Mouse (Mus musculus) spleen, embryonic (tissue): ENCODE data around the gene Prx.

ENCODE experiments used
- CTCF ChIA-PET: fragments of 350-600 bp; sonication (Branson Sonifier 250); formaldehyde crosslinking; loops from one replicate; lab custom pipeline; 2022; lab: Charles Lee

Prx gene

DNA sequence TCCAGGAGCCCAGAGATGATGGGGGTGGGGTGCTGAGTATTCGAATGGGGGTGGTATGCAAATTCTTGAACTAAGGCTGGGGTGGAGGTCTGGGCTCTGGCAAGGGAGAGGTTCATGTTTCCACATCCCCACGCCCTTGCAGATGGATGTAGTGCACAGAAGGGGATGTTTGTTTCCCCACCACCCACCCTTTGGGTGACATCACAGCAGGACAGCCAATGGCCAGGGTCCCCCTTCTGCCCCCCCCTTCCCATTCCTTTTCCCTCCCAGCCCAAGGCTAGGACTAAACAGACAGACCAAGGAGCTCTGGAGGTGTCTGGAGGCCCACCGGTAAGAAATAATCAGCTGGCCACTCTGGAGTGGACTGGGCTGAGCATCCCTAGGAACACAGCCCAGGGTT, at the start of gene Prx:
Gene Prx, plus strand, starts transcription at position 289 of the 400 bp plus-strand sequence.
- CTCF ChIA-PET, result no interaction called here

DNA sequence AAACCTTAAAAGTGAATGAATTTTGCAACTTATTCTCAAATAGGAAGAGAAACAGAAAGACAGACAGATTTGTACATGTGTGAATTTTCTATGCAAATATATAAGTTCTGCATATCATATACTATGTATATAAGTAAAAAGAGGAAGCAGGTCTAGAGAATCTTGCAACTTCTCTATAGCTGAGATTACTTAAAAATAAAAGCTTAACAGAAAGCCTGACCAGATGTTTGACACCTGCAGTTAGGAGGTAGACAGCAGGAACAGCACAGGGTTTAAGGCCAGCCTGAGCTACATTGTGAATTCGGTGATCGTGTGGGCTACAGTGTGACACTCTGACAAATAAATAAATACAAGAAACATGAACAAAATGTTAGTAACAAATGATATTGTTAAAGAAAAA, 47.8 kb upstream of the Prx start:
- CTCF ChIA-PET, result no interaction called here

DNA sequence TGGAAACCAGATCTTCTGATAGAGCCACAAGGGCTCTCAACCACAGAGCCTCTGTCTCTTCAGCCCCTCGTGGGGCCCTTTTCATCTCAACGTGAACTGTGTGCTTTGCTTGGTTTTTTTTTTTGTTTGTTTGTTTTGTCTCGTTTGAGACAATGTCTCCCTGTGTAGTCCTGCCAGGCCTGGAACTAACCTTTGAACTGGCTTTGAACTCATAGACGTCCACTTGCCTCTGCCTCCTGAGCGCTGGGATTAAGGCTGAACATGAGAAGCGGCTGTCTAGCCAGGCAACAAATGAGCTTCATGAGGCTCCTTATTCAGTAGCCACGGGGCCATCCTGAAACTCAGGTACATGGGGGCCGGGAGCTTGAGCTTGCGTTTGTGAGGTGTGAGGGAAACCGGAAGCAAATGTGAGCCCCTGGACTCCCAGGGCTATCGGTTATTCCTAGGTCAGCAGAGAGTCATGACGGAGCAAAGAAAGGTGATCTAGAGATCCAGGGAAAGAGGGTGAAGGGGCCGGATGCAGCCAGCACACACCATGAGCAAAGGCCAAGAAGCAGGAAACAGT, 46.8 kb upstream of the Prx start:
- CTCF ChIA-PET, result interaction anchor here (0.7 kb wide), 1 partner anchor 839 kb away, joined by 7 read pairs; no protein-coding TSS in a partner anchor

DNA sequence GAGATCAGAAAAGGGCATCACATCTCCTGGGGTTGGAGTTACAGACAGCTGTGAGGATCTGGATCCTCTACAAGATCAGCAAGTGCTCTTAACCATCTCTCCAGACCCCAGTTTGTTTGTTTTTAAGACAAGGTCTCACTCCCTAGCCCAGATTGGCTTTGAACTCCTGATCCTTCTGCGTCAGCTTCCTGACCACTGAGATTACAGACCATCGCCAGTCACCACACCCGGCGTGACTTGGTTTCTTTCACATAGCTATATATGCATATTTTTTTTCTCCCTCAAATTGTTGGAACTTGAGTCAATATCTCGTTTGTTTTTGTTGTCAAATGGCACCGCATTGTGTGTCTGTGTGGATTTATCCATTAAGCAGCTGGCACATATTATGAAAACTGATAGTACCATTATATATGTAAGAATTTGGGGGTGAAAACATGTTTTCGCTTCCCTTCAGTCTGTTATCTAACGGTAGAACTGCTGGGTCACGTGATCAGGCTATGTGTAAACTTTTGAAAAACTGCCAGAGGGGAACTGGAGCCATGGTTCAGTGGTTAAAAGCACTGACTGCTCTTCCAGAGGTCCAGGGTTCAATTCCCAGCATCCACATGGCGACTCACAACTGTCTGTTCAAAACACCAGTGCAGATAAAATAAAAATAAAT, 44.5 kb upstream of the Prx start:
- CTCF ChIA-PET, result interaction anchor here (1.4 kb wide), 1 partner anchor 18 kb away, joined by 5 read pairs; no protein-coding TSS in a partner anchor

- CTCF ChIA-PET, result interaction anchor here (0.7 to 1.4 kb wide), 2 partner anchors 11 to 17 kb away, joined by 4 to 5 read pairs; no protein-coding TSS in a partner anchor
Measured at GRCm38 (mm10) chr7:27455273-27455672, 43.9 kb upstream of the Prx start.

DNA sequence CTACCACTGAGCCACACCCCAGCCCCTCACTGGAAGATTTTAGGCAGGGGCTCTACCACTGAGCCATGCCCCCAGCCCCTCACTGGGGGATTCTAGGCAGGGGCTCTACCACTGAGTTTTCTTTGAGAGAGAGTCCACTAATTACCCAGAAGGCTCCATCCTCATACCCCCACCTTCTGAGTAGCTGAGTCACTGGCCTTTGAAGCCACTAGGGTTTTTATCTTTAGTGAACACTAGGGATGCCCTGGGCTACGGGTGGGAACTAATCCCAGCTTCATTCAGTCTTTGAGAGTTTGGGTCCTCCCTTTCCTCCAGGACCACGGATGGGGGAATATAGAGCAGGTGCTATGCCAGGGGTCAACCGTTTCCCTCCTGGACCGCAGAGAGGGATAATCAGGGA, 40.5 kb upstream of the Prx start:
- CTCF ChIA-PET, result no interaction called here

DNA sequence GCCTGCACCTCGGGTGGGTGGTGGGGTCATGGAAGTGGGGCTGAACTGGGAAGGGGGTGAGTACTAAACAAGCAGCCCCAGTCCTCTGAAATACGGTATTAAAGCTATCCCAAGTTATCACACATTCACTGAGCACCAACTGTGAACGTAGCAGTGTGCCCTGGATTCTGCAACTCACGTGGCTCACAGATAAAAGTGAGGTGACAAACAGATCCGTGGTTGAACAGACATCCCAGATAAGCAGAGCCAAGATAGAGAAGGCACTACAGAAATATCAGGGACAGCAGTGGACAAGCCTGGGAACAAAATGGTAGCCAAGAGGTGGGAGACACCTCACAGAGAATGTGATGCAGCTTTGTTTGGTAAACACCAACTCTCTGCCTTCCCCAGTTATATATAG, 39.5 kb upstream of the Prx start:
- CTCF ChIA-PET, result interaction anchor here (0.6 kb wide), 1 partner anchor 11 kb away, joined by 41 read pairs; no protein-coding TSS in a partner anchor

DNA sequence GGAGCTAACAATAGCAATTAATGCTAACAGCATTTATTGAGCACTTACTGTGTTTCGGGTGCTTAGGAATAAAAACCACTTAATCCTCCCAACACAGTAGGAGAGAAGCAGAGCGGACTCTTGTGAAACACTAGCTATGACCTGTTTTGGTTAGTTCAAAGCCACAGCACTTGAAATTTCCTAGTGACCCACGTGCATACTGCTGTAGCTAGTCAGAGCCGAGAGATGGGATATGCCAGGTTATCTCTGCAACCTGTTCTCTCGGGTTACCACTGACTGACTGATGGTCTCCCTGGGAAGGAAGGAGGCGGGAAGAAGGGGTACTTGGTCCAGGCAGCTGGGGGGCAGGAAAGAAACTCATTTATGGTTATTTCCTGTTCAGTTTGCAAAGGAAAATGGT, 38.6 kb upstream of the Prx start:
- CTCF ChIA-PET, result interaction anchor here (0.6 kb wide), 1 partner anchor 11 kb away, joined by 41 read pairs; no protein-coding TSS in a partner anchor

- CTCF ChIA-PET, result no interaction called here
Measured at GRCm38 (mm10) chr7:27467648-27468047, 31.5 kb upstream of the Prx start.

DNA sequence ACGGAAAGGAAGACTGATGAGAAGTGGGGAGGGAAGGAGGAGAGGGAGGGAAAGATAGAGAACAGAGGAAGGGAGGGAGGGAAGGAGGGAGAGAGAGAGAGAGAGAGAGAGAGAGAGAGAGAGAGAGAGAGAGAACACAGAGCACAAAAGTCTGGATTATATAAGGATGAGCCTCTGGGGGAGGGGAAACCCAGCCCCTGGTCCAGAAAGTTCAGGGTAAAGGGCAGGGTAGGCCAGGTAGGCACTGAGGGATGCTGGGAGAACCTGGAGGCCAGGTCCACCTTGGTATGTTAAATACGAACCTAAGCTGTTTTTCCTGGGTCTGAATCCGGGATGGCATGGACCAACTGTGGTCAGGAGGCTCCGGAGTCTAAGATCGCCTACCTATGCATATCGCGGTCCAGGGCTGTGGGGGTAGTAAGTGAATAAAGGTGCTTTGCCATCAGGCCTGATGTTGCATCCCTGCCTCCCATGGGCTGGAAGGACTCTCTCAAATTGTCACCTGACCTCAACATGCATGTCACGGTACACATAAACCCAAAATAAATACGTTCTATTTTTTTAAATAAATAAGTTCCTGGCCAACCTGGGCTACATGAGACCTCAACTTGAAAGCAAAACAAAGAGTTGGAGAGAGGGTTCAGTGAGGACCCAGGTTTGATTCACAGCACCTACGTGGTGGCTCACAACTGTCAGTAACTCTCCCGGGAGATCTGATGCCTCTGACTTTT, 27.6 kb upstream of the Prx start:
- CTCF ChIA-PET, result interaction anchor here (0.6 to 0.9 kb wide), 3 partner anchors 12 to 1762 kb away, joined by 3 to 41 read pairs (median 4); no protein-coding TSS in a partner anchor

DNA sequence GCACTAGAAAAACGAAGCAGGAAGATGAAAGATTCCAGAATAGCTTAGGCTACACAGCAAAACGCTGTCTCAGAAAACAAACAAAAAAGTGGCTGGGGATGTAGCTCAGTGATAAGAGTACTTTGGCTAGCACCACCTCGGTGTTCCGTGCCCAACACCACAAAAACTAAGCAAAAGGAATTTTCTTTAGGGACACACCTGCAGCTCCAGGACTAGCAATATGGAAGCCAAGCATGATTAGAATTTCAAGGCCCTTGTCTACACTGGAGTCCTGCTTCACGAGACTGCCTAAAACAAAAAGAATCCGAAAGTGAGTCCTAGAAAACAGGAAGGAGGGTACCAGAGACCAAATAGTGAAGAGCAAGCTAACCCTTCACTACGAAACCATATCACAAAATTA, 26.5 kb upstream of the Prx start:
- CTCF ChIA-PET, result interaction anchor here (0.6 to 1.3 kb wide), 5 partner anchors 15 to 39 kb away, joined by 3 to 11 read pairs (median 5); no protein-coding TSS in a partner anchor

GRCm38 (mm10) chr7:27473156-27473834, 25.8 kb upstream of the Prx start, which contains the start of gene Sertad3:
Gene Sertad3 (plus strand): TSS chr7:27473768.
- CTCF ChIA-PET, result interaction anchor here (0.6 to 1.3 kb wide), 4 partner anchors 14 to 40 kb away, joined by 3 to 5 read pairs (median 4); no protein-coding TSS in a partner anchor

- CTCF ChIA-PET, result no interaction called here
Measured at GRCm38 (mm10) chr7:27473835-27474489, 25.2 kb upstream of the Prx start.

DNA sequence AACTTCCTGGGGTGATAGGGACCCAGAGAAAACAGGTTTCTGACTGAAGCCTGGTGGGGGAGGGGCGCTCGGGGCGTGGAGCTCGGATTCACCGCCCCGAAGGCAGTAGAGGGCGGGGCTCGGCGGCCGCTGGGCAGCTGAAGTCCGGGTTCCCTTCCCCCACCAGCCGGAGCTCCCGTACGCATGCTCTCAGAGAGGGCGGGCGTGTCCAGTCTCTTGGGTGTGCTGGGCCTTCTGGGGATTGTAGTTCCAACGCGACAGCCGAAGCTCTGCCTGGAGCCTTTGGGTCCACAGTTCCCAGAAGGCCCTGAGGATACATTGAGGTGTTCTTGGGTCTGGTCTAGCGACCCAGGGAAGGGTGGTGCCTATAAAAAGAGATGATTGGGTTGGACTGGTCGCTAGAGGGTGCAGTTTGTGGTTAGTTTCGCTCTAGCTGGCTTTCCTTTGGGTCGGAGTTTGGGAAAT, 24.6 kb upstream of the Prx start:
- CTCF ChIA-PET, result interaction anchor here (0.6 kb wide), 1 partner anchor 110 kb away, joined by 5 read pairs; no protein-coding TSS in a partner anchor

GRCm38 (mm10) chr7:27475596-27475995, 23.5 kb upstream of the Prx start:
- CTCF ChIA-PET, result interaction anchor here (0.8 kb wide), 1 partner anchor 13 kb away, joined by 4 read pairs; no protein-coding TSS in a partner anchor

GRCm38 (mm10) chr7:27476098-27476635, 23.0 kb upstream of the Prx start:
- CTCF ChIA-PET, result interaction anchor here (0.6 to 0.8 kb wide), 2 partner anchors 13 to 33 kb away, joined by 3 to 4 read pairs; no protein-coding TSS in a partner anchor

DNA sequence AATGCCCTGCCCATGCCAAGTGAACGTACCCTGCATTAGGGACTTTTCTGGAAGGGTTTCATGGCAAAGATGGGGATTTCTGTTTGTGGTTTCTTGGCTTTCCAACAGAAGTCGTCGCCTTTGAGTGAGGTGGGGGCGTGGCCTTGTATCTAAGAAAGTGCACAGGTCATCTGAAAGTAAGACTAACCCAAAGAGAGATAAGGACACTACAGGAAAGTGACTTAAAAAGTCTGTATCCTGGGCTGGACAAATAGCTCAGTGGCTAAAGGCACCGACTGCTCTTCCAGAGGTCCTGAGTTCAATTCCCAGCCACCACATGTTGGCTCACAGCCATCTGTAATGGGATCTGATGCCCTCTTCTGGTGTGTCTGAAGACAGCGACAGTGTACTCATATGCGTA, 20.6 kb upstream of the Prx start:
- CTCF ChIA-PET, result interaction anchor here (0.6 to 0.7 kb wide), 2 partner anchors 9 to 41 kb away, joined by 3 to 4 read pairs; no protein-coding TSS in a partner anchor

- CTCF ChIA-PET, result no interaction called here
Measured at GRCm38 (mm10) chr7:27479750-27480149, 19.4 kb upstream of the Prx start.

GRCm38 (mm10) chr7:27480506-27480905, 18.6 kb upstream of the Prx start:
- CTCF ChIA-PET, result no interaction called here
